In the genomic region with DNA sequence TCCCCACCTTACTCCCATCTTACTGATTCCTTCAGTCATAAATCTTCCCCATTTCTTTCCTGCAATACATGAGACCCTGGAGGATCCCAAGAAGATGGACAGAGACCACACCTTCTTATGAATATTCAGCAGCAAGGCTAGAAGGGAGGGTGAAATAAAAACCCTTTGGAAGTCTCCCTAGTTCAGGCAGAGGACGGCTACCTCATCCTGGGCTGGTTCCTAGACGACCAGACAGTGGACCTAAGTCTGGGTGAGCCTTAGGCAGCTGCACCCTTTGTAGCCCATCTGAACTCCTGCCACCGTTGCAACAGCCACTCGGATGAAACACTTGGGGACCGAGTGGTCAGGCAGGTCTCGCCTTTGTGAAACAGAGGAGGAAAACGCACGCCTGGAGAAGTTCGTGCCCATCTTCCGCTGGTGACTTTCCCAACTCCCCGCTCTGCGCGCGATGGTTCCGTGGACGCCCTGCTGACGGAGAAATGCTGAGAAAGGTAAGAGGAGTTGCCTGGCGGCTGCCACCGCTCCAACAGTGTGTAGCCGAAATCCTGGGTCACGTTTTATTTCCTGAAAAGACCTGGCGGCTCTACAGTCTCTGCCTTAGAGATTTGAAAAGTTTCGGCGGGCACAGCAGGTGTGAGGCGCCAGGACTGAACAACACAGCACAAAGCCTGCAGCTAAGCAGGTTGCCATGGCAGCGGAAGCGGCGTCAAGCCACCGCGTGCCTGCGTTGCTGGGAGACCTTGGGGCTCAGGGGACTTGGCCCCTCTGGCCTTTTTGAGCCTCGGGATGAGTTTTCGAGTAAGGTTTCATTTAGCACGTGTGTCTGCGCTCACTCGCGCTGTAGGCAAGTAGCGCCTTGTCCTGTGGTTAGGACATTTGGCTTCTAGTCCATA, we compare ENCODE assay signal across 8 mouse cellular contexts.
A peak's percentile ranks its signal among the peaks of the same experiment; 100 is the strongest.
DNase-seq lines count a peak whose midpoint lies in the region; ATAC-seq and TF ChIP-seq lines count a peak whose summit lies in the region.

No protein-coding gene starts in this region.

- TF ChIP-seq POLR2A in testis, adult 2 months (IDR thresholded peaks at IDR 0.05; ENCODE audit: control insufficient read depth, low read depth, low read length) = peak; percentile 73

- peak; percentile 49; the same call in 1 of the 2 replicates for ATAC-seq in heart, postnatal 0 days (ENCODE audit: insufficient read depth, low read depth)
- ATAC-seq in liver, embryonic 14.5 days (ENCODE audit: insufficient read depth) = no peak
- peak; percentile 94 for ATAC-seq in neural tube, embryonic 12.5 days (ENCODE audit: low FRiP score, low read depth)

- H3K36me3 ChIP-seq in heart, embryonic 10.5 days = no peaks in the 10 kb centered on the region
- no peaks in the 10 kb centered on the region for H3K36me3 ChIP-seq in heart, postnatal 0 days (replicated peaks; ENCODE audit: control insufficient read depth, insufficient read depth, low read length)
- H3K36me3 ChIP-seq in liver, embryonic 14.5 days (replicated peaks; ENCODE audit: control insufficient read depth, insufficient read depth, low read depth) = no peaks in the 10 kb centered on the region
- no peaks in the 10 kb centered on the region for H3K36me3 ChIP-seq in neural tube, embryonic 12.5 days
- no peaks in the 10 kb centered on the region for H3K36me3 ChIP-seq in testis, adult 2 months (ENCODE audit: control insufficient read depth, insufficient read depth, low read length)

- H3K4me2 ChIP-seq in heart, postnatal 0 days (ENCODE audit: low read depth, low read length) = peak overlapping the region; percentile 75
- peak overlapping the region; percentile 56 for H3K4me2 ChIP-seq in liver, embryonic 14.5 days (ENCODE audit: low read depth)
- H3K4me2 ChIP-seq in neural tube, embryonic 12.5 days (replicated peaks) = peak overlapping the region; percentile 71

- DNase-seq in heart, embryonic 10.5 days (ENCODE audit: low spot score) = peak; percentile 83
- DNase-seq in heart, adult 9 months (ENCODE audit: low spot score in 2 of 2) = no peak
- DNase-seq in embryo, embryonic 11.5 days (ENCODE audit: low read depth, low spot score) = peak; percentile 74
- peak; percentile 39 for DNase-seq in heart, postnatal 0 days (ENCODE audit: low spot score)
- peak; percentile 43 to 68 for DNase-seq in kidney, postnatal 36 days
- no peak for DNase-seq in liver, embryonic 14.5 days (ENCODE audit: low read depth in 3 of 3, low spot score in 3 of 3)

- peak overlapping the region; percentile 47; the same call in 1 of the 2 replicates for H3K27ac ChIP-seq in heart, embryonic 10.5 days
- no peak overlapping the region for H3K27ac ChIP-seq in heart, postnatal 0 days (ENCODE audit: low read depth)
- H3K27ac ChIP-seq in liver, embryonic 14.5 days = no peak overlapping the region
- H3K27ac ChIP-seq in neural tube, embryonic 12.5 days = no peak overlapping the region
- H3K27ac ChIP-seq in testis, adult 2 months (ENCODE audit: control insufficient read depth, insufficient read depth, low read depth, low read length) = peak overlapping the region; percentile 65

- no peak overlapping the region for H3K9ac ChIP-seq in heart, postnatal 0 days (replicated peaks; ENCODE audit: low read depth, low read length)
- H3K9ac ChIP-seq in liver, embryonic 14.5 days (replicated peaks) = no peak overlapping the region
- H3K9ac ChIP-seq in neural tube, embryonic 12.5 days = peak overlapping the region; percentile 30

- H3K9me3 ChIP-seq in heart, embryonic 10.5 days = no peaks in the 10 kb centered on the region
- H3K9me3 ChIP-seq in heart, postnatal 0 days (replicated peaks; ENCODE audit: control insufficient read depth, low read length) = no peaks in the 10 kb centered on the region
- H3K9me3 ChIP-seq in liver, embryonic 14.5 days (ENCODE audit: control insufficient read depth, low read length) = no peaks in the 10 kb centered on the region
- H3K9me3 ChIP-seq in neural tube, embryonic 12.5 days = peaks cover 3% of the 10 kb centered on the region; the same call in 1 of the 2 replicates

- TF ChIP-seq EP300 in heart, postnatal 0 days (IDR thresholded peaks at IDR 0.05; ENCODE audit: low read depth) = no peak
- no peak for TF ChIP-seq EP300 in liver, embryonic 14.5 days (IDR thresholded peaks at IDR 0.05; ENCODE audit: low read depth)

- H3K4me3 ChIP-seq in heart, embryonic 10.5 days = peak overlapping the region; percentile 56
- peak overlapping the region; percentile 46 for H3K4me3 ChIP-seq in heart, postnatal 0 days (ENCODE audit: low read depth, low read length)
- peak overlapping the region; percentile 25 to 31; a peak in 3 of 4 replicates for H3K4me3 ChIP-seq in liver, embryonic 14.5 days (ENCODE audit: insufficient read depth in 1 of 2, low read depth in 2 of 2, low read length in 2 of 2)
- H3K4me3 ChIP-seq in neural tube, embryonic 12.5 days = peak overlapping the region; percentile 32
- H3K4me3 ChIP-seq in testis, adult 2 months (ENCODE audit: control insufficient read depth, low read depth, low read length) = peak overlapping the region; percentile 91

- peaks cover 31% of the 10 kb centered on the region for H3K27me3 ChIP-seq in heart, embryonic 10.5 days (ENCODE audit: insufficient read depth, poor library complexity, severe bottlenecking)
- peaks cover 32% of the 10 kb centered on the region for H3K27me3 ChIP-seq in heart, postnatal 0 days (ENCODE audit: control insufficient read depth, insufficient read depth, low read length)
- peaks cover 12% of the 10 kb centered on the region for H3K27me3 ChIP-seq in liver, embryonic 14.5 days (ENCODE audit: control insufficient read depth, insufficient read depth, low read length)
- no peaks in the 10 kb centered on the region for H3K27me3 ChIP-seq in neural tube, embryonic 12.5 days (replicated peaks)
- H3K27me3 ChIP-seq in testis, adult 2 months (ENCODE audit: control insufficient read depth, insufficient read depth, low read length) = no peaks in the 10 kb centered on the region

- WGBS in heart, embryonic 10.5 days = under 1% methylated on average over 38 of the region's 38 CpGs
- WGBS in heart, postnatal 0 days = under 1% methylated on average over 38 of the region's 38 CpGs
- WGBS in liver, embryonic 14.5 days (ENCODE audit: insufficient replicate concordance) = 1% methylated on average over 38 of the region's 38 CpGs
- under 1% methylated on average over 38 of the region's 38 CpGs for WGBS in neural tube, embryonic 12.5 days

- H3K4me1 ChIP-seq in heart, embryonic 10.5 days = peaks cover 18% of the 10 kb centered on the region
- H3K4me1 ChIP-seq in heart, postnatal 0 days (ENCODE audit: control insufficient read depth, insufficient read depth) = peaks cover 7% of the 10 kb centered on the region; the same call in 1 of the 2 replicates
- no peaks in the 10 kb centered on the region for H3K4me1 ChIP-seq in liver, embryonic 14.5 days (replicated peaks; ENCODE audit: control insufficient read depth in 2 of 2, insufficient read depth in 2 of 2, low read length in 1 of 2)
- peaks cover 18% of the 10 kb centered on the region for H3K4me1 ChIP-seq in neural tube, embryonic 12.5 days
- H3K4me1 ChIP-seq in testis, adult 2 months (ENCODE audit: control insufficient read depth, insufficient read depth, low read length) = peaks cover 5% of the 10 kb centered on the region

- TF ChIP-seq CTCF in heart, postnatal 0 days (IDR thresholded peaks at IDR 0.05; ENCODE audit: low read depth) = no peak
- TF ChIP-seq CTCF in liver, embryonic 14.5 days (IDR thresholded peaks at IDR 0.05; ENCODE audit: low read depth) = no peak
- TF ChIP-seq CTCF in testis, adult 2 months (IDR thresholded peaks at IDR 0.05; ENCODE audit: control insufficient read depth, insufficient read depth, insufficient replicate concordance, low read depth, low read length) = no peak

Comparison
In these comparisons a context has a peak if more than half of its experiments do, and no peak if none do; other contexts are left out.
1. DNase-seq: peak in heart, embryonic 10.5 days (single experiment), embryo, embryonic 11.5 days (single experiment), heart, postnatal 0 days (single experiment) and kidney, postnatal 36 days (2 of 2); none in heart, adult 9 months (0 of 2) and liver, embryonic 14.5 days (0 of 3).
2. H3K27ac ChIP-seq: peak in heart, embryonic 10.5 days (single experiment) and testis, adult 2 months (single experiment); none in heart, postnatal 0 days (single experiment), liver, embryonic 14.5 days (single experiment) and neural tube, embryonic 12.5 days (single experiment).
3. H3K4me3 ChIP-seq: peak in every context shown above with its lines; median percentile 91 in testis, adult 2 months; 56 in heart, embryonic 10.5 days; 46 in heart, postnatal 0 days; 32 in neural tube, embryonic 12.5 days; 28 in liver, embryonic 14.5 days.
4. Peak in every context shown above with its lines, with median percentiles within 50 percentile points of each other: H3K4me2 ChIP-seq.